Mouse (Mus musculus) heart, embryonic 15.5 days (tissue): ENCODE data around the gene Ntn4. TPM values are rescaled to one million over a fixed set of nuclear protein-coding genes. Genes with fewer than 3 reads are reported as not detected.

Experiments
- ATAC-seq: fragments of 200-750 bp; cut with Nextera tagmentation; replicated peaks from 2 replicates; pipeline ENCODE4 v1.8.0; 2017; ENCODE audit warnings: low read depth, moderate TSS enrichment; ENCODE audit not compliant: insufficient number of reproducible peaks, insufficient read depth, low FRiP score
- H3K27ac ChIP-seq: fragments of 300-500 bp; sonication (generic); 2 replicates; pipeline ENCODE4 v1.5.1; 2015; ENCODE audit warnings: mild to moderate bottlenecking, inconsistent platforms
- H3K27me3 ChIP-seq: fragments of 300-500 bp; sonication (generic); 2 replicates; pipeline ENCODE4 v1.6.1; 2015; ENCODE audit warnings: inconsistent platforms
- H3K36me3 ChIP-seq: fragments of 300-500 bp; sonication (generic); 2 replicates; pipeline ENCODE4 v1.6.1; 2015; ENCODE audit warnings: mild to moderate bottlenecking, inconsistent platforms
- H3K4me1 ChIP-seq: fragments of 300-500 bp; sonication (generic); replicated peaks from 2 replicates; pipeline ENCODE4 v1.6.1; 2015; ENCODE audit warnings: inconsistent platforms
- H3K4me2 ChIP-seq: fragments of 300-500 bp; sonication (generic); 2 replicates; pipeline ENCODE4 v1.6.1; 2015; ENCODE audit warnings: inconsistent platforms, mild to moderate bottlenecking, moderate library complexity
- H3K4me3 ChIP-seq: fragments of 300-500 bp; sonication (generic); 2 replicates; pipeline ENCODE4 v1.5.1; 2015; ENCODE audit warnings: mild to moderate bottlenecking, inconsistent platforms
- H3K9ac ChIP-seq: fragments of 300-500 bp; sonication (generic); 2 replicates; pipeline ENCODE4 v1.6.1; 2015; ENCODE audit warnings: mild to moderate bottlenecking, inconsistent platforms
- H3K9me3 ChIP-seq: fragments of 300-500 bp; sonication (generic); replicated peaks from 2 replicates; pipeline ENCODE4 v1.6.1; 2016; ENCODE audit warnings: inconsistent platforms
- WGBS: fragments of 180-500 bp; shearing (Covaris S2); methylation state at CpG from one replicate; pipeline ENCODE4 v1.1.7; 2015; ENCODE audit warnings: mixed read lengths; 5-methylcytosine and 5-hydroxymethylcytosine counted together
- polyA plus RNA-seq: library from polyadenylated mRNA; unstranded; fragments of >200 nt; fragmentation: Nextera tagmentation; extraction: Ambion mirVana; gene quantifications from 2 replicates; pipeline ENCODE4 v1.2.1, GENCODE M21; 2015

Ntn4 gene
- polyA plus RNA-seq, 1 experiment from 2014 or later: 2.6 TPM

DNA sequence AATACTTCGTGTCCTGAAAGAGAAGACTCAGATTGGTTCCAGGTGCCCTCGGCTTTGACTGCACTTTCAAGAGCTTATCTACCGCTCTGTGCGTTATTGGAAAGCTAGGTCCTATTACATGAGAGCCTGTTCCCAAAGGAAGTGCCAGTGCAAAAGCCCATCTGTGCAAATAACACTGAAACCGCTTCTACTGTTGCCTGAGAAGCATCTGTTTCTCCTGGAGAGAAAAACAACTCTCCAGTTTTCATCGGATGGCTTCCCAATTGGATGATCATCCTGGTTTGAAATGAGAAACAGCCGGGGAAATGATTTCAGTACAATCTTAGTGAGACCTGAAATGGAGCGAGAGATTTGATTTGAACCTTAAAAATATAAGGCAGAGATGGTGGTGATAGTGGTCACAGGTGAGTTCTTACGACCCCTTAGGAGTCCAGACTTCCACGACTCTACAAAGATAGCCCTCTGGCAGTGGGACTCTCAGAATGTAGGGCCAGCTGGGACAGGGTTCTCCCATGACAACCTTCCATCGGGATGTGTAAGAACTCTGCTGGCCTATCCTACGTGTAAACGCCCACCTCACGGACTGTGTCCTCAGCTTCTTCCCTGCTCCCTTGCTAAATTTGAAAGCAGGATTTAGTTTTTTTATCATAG lies 101.1 kb downstream of the Ntn4 start:
- 74% methylated on average over 14 of the region's 14 CpGs for WGBS
- H3K9me3 ChIP-seq: no peaks in the 10 kb centered on the region
- H3K4me2 ChIP-seq: no peak overlapping the region
- H3K9ac ChIP-seq: no peak overlapping the region
- H3K36me3 ChIP-seq: no peaks in the 10 kb centered on the region
- H3K4me1 ChIP-seq: 0 out of 2 replicates have a peak, but pooled peaks cover 2% of the 10 kb centered on the region
- H3K27ac ChIP-seq: no peak overlapping the region
- H3K4me3 ChIP-seq: no peak overlapping the region
- ATAC-seq: no peak
- no peaks in the 10 kb centered on the region for H3K27me3 ChIP-seq

DNA sequence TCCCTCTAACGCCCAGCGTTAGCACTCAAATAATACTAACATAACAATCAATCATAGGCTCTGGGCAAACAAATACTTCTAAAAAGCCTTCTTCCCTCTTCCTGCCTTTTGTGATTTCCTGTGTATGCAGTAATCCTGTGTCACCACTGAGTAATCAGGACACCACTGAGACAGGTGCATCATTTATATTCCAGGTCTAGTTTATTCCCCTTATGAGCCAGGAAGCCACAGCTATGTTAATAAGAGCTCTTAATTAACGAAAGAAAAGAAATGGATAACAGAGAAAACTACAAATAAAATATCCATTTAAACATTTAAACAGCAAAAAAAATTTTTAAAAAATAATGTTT lies 101.6 kb downstream of the Ntn4 start:
- Histone ChIP-seq H3K27me3 (no peaks in the 10 kb centered on the region), H3K4me3 (no peak overlapping the region), H3K4me1 (0 out of 2 replicates have a peak, but pooled peaks cover 2% of the 10 kb centered on the region), H3K4me2 (no peak overlapping the region), H3K27ac (no peak overlapping the region), H3K9me3 (no peaks in the 10 kb centered on the region), H3K36me3 (no peaks in the 10 kb centered on the region), H3K9ac (no peak overlapping the region)
- no peak for ATAC-seq
- WGBS: 67% methylated on average over 3 of the region's 3 CpGs

DNA sequence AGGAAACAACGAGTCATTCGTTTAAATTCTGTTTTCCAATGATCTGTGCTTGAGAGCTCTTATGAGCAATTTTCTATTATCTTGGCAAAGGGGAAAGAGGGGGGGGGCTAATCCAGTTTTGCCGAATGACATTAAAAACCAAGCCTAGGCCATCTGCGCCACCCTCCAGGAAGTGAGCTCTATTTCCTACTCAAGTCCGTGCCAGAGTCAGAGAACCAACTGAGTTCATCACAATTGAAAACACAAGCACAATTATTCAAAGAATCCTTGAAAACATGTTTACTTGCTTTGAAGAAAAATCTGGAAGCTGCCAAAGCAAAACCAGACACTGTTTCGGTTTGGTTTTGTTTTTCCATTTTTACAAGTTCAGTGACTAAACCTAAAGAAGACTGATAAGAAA lies 102.1 kb downstream of the Ntn4 start:
- Histone ChIP-seq H3K9ac (no peak overlapping the region), H3K27me3 (no peaks in the 10 kb centered on the region), H3K4me2 (no peak overlapping the region), H3K36me3 (no peaks in the 10 kb centered on the region), H3K9me3 (no peaks in the 10 kb centered on the region), H3K4me3 (no peak overlapping the region), H3K27ac (no peak overlapping the region), H3K4me1 (no peaks in the 10 kb centered on the region)
- no peak for ATAC-seq
- WGBS: 71% methylated on average over 6 of the region's 6 CpGs

DNA sequence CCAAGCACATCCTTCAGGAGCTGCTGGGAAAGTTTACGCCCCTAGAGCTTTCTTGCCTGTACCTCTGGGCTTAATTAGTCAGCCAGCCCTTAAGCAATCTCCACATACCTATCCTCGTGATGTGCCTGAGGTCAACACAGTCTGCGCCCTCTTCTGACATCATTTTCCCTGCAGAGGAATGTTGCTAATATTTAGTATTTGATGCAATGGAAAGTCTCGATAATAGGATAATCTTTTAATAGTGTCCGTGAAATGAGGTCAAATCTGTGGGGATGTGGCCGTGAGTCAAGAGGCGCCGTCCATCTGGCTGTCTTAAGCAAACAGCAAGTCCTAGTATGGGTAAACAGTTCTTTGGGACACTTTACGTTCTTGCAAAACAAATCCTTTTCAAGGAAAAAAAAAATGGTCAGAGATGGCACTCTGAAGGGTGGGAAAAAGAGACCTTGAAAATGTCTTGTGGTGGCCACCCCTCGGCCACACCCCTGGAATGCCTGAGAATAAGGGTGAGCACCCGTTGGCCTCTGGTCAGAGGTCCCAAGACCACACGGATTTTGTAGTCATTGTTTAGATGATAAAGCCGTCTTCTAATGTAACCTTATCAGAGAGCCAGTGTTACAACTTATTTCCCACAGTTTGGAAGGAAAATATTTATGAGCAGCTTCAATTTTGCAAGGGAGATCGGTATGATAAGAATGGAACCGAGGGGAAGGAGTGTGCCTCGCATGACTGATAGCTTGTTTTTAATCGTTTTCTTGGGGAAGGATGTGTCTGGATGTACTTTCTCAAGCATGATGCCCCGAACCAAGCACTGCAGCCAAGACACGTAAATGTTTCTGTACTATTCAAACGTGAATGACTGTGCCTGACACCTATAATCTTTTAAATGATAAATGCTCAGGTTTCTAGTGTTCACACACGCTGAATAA lies 109.0 kb downstream of the Ntn4 start:
- Histone ChIP-seq H3K4me3 (no peak overlapping the region), H3K9me3 (no peaks in the 10 kb centered on the region), H3K4me1 (no peaks in the 10 kb centered on the region), H3K27ac (no peak overlapping the region), H3K9ac (no peak overlapping the region), H3K27me3 (no peaks in the 10 kb centered on the region), H3K36me3 (no peaks in the 10 kb centered on the region), H3K4me2 (no peak overlapping the region)
- WGBS: 54% methylated on average over 21 of the region's 21 CpGs
- no peak for ATAC-seq

DNA sequence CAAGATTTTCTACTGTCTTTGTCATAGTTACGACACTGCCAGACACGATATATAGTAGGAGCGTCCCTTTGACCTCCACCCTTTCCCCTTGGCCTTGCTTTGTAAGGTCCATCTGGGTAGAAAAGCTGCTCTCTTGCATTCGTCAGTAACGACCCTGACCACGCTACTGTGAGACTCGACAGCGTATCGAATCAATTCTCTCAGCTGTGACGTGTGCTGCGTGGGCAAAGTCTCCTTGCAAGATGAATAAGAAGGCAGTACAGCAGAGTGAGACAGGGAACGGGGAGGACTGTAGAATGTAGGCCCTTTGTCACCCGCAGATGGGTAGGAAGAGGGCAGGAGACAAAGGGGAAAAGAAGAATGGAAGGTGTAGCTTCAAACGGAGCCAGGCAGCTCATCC lies 110.8 kb downstream of the Ntn4 start:
- no peak overlapping the region for H3K4me2 ChIP-seq
- no peak for ATAC-seq
- H3K27ac ChIP-seq: no peak overlapping the region
- H3K27me3 ChIP-seq: no peaks in the 10 kb centered on the region
- no peak overlapping the region for H3K9ac ChIP-seq
- no peaks in the 10 kb centered on the region for H3K36me3 ChIP-seq
- 86% methylated on average over 14 of the region's 14 CpGs for WGBS
- no peaks in the 10 kb centered on the region for H3K9me3 ChIP-seq
- H3K4me1 ChIP-seq: no peaks in the 10 kb centered on the region
- H3K4me3 ChIP-seq: no peak overlapping the region

DNA sequence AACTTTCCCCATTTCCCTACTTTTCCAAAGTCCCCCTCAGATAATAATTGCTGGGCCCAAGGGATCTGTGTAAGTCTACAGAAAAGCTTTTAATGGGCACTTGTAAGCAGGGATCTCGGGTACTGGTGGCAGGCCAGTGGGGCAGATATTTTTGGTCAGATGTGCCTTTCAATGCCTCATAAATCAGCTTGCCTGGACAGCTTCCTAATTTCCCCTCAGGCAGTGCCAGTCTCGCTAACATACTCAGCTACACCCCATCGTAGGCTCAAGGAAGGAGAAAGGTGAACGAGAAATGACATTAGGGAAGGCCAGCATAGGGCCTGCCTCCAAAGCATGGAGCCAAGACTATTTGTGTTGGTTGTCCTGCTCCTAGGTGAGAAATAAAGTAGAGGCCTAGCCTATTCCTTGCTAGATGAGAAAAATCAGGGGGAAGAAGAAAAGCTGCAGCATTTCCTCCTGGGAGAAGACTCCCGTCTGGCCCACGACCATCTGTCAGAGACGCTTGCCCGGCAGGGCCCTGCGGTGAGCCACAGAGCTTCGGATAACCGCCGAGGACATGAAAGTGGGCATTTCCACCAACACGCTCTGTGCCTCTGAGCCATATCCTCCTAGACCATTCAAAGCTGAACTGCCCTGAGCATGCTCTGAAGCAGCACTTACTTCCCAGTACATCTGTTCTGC lies 113.4 kb downstream of the Ntn4 start:
- Histone ChIP-seq H3K27ac (no peak overlapping the region), H3K27me3 (0 out of 2 replicates have a peak, but pooled peaks cover 3% of the 10 kb centered on the region)
- no peak for ATAC-seq

DNA sequence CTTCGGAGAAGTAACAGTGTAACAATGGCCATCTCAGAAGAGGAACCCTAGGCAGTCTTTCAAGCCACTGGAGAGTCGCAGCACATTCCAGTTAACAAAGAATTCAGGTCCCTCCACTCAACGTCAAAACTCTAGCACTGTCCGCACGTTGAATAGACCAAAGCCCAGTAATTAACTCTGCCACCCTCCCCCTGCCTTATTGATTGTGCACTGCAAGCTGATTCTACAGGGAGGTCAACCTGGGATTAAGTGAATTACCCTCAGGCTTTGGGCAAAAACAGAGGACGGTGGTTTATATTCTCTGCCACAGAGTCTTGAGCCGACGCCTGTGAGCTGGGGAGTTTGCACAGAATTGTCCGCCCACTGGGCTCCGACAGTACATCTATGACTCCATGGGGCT lies 115.7 kb downstream of the Ntn4 start:
- 75% methylated on average over 10 of the region's 10 CpGs for WGBS
- Histone ChIP-seq H3K9me3 (no peaks in the 10 kb centered on the region), H3K36me3 (no peaks in the 10 kb centered on the region), H3K4me2 (no peak overlapping the region), H3K27me3 (0 out of 2 replicates have a peak, but pooled peaks cover 3% of the 10 kb centered on the region), H3K4me1 (peaks cover 6% of the 10 kb centered on the region; the same call in 1 of the 2 replicates), H3K4me3 (no peak overlapping the region), H3K27ac (no peak overlapping the region), H3K9ac (no peak overlapping the region)
- ATAC-seq: no peak

More for the DNA sequence above, 113.4 kb downstream of the Ntn4 start:
- Histone ChIP-seq H3K36me3 (no peaks in the 10 kb centered on the region), H3K4me2 (no peak overlapping the region), H3K9ac (no peak overlapping the region), H3K9me3 (no peaks in the 10 kb centered on the region), H3K4me1 (peaks cover 6% of the 10 kb centered on the region; the same call in 1 of the 2 replicates), H3K4me3 (no peak overlapping the region)
- WGBS: 81% methylated on average over 13 of the region's 13 CpGs

DNA sequence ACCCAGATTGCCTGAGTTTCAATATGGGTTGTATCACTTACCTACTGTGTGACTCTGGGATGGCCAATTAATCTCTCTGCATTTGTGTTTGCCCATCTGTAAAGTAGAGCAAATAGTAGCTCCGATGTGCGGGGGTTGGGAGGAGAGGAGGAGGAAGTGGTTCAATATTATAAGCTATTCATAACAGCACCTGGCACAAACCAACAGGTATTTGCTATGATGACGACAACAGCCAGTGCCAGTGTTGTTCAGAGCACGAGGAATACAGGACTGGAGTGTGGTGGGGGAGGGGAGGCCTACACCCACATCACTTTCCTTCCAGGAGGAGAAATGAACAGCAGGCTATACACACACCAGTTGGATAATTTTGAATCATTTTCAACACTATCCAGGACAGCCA lies 119.2 kb downstream of the Ntn4 start:
- Histone ChIP-seq H3K27me3 (0 out of 2 replicates have a peak, but pooled peaks cover 3% of the 10 kb centered on the region), H3K36me3 (no peaks in the 10 kb centered on the region), H3K4me3 (no peak overlapping the region), H3K4me2 (no peak overlapping the region), H3K4me1 (peaks cover 6% of the 10 kb centered on the region; the same call in 1 of the 2 replicates), H3K27ac (no peak overlapping the region), H3K9ac (no peak overlapping the region), H3K9me3 (no peaks in the 10 kb centered on the region; the same call in 1 of the 2 replicates)
- 79% methylated on average over 4 of the region's 4 CpGs for WGBS
- no peak for ATAC-seq

DNA sequence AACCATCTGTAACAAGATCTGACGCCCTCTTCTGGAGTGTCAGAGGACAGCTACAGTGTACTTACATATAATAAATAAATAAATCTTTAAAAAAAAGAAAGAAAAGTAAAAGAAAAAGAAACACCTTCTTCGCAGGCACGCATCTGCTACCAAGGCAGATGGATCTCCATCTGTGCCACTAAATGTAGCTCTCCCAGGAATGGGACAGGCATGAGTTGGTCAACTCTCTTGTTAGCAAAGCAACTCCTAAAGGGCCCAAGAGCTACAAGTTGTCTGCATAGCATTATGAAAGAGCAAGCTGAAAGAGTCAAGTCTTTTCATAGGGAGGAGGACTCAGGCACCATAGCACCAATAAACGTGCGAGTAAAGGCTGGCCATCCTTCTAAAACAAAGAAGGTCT lies 119.9 kb downstream of the Ntn4 start:
- Histone ChIP-seq H3K9me3 (no peaks in the 10 kb centered on the region; the same call in 1 of the 2 replicates), H3K27ac (no peak overlapping the region), H3K4me2 (no peak overlapping the region), H3K9ac (no peak overlapping the region), H3K4me3 (no peak overlapping the region), H3K36me3 (no peaks in the 10 kb centered on the region), H3K27me3 (0 out of 2 replicates have a peak, but pooled peaks cover 3% of the 10 kb centered on the region), H3K4me1 (peaks cover 6% of the 10 kb centered on the region; the same call in 1 of the 2 replicates)
- 87% methylated on average over 5 of the region's 5 CpGs for WGBS
- ATAC-seq: no peak

DNA sequence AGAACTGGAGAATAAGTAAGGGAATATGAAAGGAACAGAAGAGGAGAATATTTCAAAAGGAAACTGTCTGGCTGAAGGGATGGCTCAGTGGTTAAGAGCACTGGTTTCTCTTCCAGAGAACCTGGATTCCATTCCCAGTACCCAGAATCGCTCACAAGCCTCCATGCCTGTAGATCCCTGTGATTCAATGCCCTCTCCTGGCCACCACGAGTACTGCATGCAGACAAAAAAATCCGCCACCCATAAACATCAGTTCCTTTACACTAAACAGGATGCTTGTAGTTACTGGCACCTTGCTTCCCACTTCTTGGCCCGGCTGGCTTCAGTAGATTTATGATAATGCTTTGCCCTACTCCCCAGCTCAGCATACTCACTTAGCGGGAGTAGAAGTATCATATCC lies 122.6 kb downstream of the Ntn4 start:
- Histone ChIP-seq H3K4me3 (no peak overlapping the region), H3K27ac (no peak overlapping the region), H3K9me3 (no peaks in the 10 kb centered on the region; the same call in 1 of the 2 replicates), H3K4me2 (no peak overlapping the region), H3K36me3 (no peaks in the 10 kb centered on the region), H3K9ac (no peak overlapping the region), H3K4me1 (no peaks in the 10 kb centered on the region), H3K27me3 (no peaks in the 10 kb centered on the region)
- 35% methylated on average over 5 of the region's 5 CpGs for WGBS
- ATAC-seq: no peak

DNA sequence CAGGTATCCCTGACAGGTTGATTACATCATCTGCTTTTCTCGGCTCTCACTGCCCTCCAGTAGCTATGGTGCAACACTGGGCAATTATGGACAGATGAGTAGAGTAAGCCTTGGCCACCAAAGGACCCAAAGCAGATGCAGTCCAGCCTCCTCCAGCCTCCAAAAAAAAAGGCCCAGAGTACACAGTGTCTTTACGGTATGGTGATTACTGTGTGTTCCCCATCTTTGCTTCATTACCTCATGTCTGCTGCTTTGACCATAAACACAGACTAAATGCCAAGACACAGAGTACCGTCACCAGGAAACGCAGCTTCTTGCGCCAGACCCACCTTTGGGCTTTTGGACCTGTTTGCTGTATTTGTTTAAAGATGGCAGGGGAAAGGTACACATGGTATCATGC lies 125.7 kb downstream of the Ntn4 start:
- Histone ChIP-seq H3K27me3 (no peaks in the 10 kb centered on the region), H3K4me3 (no peak overlapping the region), H3K4me1 (no peaks in the 10 kb centered on the region), H3K27ac (no peak overlapping the region), H3K36me3 (no peaks in the 10 kb centered on the region), H3K4me2 (no peak overlapping the region), H3K9me3 (no peaks in the 10 kb centered on the region; the same call in 1 of the 2 replicates), H3K9ac (no peak overlapping the region)
- WGBS: 88% methylated on average over 5 of the region's 5 CpGs
- ATAC-seq: no peak
